Mouse (Mus musculus): ENCODE measurements around the gene Ric1. TPM values are rescaled to one million over a fixed set of nuclear protein-coding genes. Genes with fewer than 3 reads are reported as not detected.

Gene Ric1
- polyA plus RNA-seq, 1 experiment from 2014 or later, result 19.3 TPM

- Histone ChIP-seq H3K9me3 (ENCODE audit: control insufficient read depth, low read length) (no peaks in the 10 kb centered on the region), H3K36me3 (ENCODE audit: control insufficient read depth, insufficient read depth, low read length) (peaks cover 57% of the 10 kb centered on the region), H3K4me2 (replicated peaks; ENCODE audit: low read depth, low read length) (no peak overlapping the region), H3K27ac (ENCODE audit: low read depth, low read length) (no peak overlapping the region), H3K9ac (ENCODE audit: low read depth, low read length) (no peak overlapping the region), H3K27me3 (ENCODE audit: control insufficient read depth, insufficient read depth, low read length) (no peaks in the 10 kb centered on the region), H3K4me1 (ENCODE audit: control insufficient read depth, insufficient read depth, low read length) (no peaks in the 10 kb centered on the region), H3K4me3 (ENCODE audit: low read length) (no peak overlapping the region)
- no peak for ATAC-seq (ENCODE audit: low FRiP score, low TSS enrichment)
- WGBS, result 98% methylated on average over 2 of the region's 2 CpGs
Measured at GRCm38 (mm10) chr19:29596985-29597384, 74.9 kb downstream of the Ric1 start.

- no peak overlapping the region for H3K4me3 ChIP-seq (ENCODE audit: low read length)
- peaks cover 74% of the 10 kb centered on the region for H3K36me3 ChIP-seq (ENCODE audit: control insufficient read depth, insufficient read depth, low read length)
- H3K4me1 ChIP-seq (ENCODE audit: control insufficient read depth, insufficient read depth, low read length), result no peaks in the 10 kb centered on the region
- no peak for ATAC-seq (ENCODE audit: low FRiP score, low TSS enrichment)
- no peaks in the 10 kb centered on the region for H3K27me3 ChIP-seq (ENCODE audit: control insufficient read depth, insufficient read depth, low read length)
- H3K9me3 ChIP-seq (ENCODE audit: control insufficient read depth, low read length), result no peaks in the 10 kb centered on the region
- H3K4me2 ChIP-seq (replicated peaks; ENCODE audit: low read depth, low read length), result no peak overlapping the region
- WGBS, result 88% methylated on average over 5 of the region's 5 CpGs
- H3K27ac ChIP-seq (ENCODE audit: low read depth, low read length), result no peak overlapping the region
- no peak overlapping the region for H3K9ac ChIP-seq (ENCODE audit: low read depth, low read length)
Measured at GRCm38 (mm10) chr19:29598981-29599380, 76.9 kb downstream of the Ric1 start.

- Histone ChIP-seq H3K36me3 (ENCODE audit: control insufficient read depth, insufficient read depth, low read length) (peaks cover 52% of the 10 kb centered on the region), H3K9me3 (ENCODE audit: control insufficient read depth, low read length) (no peaks in the 10 kb centered on the region), H3K4me3 (ENCODE audit: low read length) (no peak overlapping the region), H3K27ac (ENCODE audit: low read depth, low read length) (no peak overlapping the region), H3K4me1 (ENCODE audit: control insufficient read depth, insufficient read depth, low read length) (no peaks in the 10 kb centered on the region), H3K9ac (ENCODE audit: low read depth, low read length) (no peak overlapping the region), H3K4me2 (replicated peaks; ENCODE audit: low read depth, low read length) (no peak overlapping the region), H3K27me3 (ENCODE audit: control insufficient read depth, insufficient read depth, low read length) (no peaks in the 10 kb centered on the region)
- 89% methylated on average over 14 of the region's 14 CpGs for WGBS
- ATAC-seq (ENCODE audit: low FRiP score, low TSS enrichment), result no peak
Measured at GRCm38 (mm10) chr19:29603548-29604353, 81.7 kb downstream of the Ric1 start.

GRCm38 (mm10) chr19:29604653-29605052, 82.6 kb downstream of the Ric1 start:
- no peak overlapping the region for H3K27ac ChIP-seq (ENCODE audit: low read depth, low read length)
- H3K4me1 ChIP-seq (ENCODE audit: control insufficient read depth, insufficient read depth, low read length), result no peaks in the 10 kb centered on the region
- H3K9ac ChIP-seq (ENCODE audit: low read depth, low read length), result no peak overlapping the region
- 95% methylated on average over 3 of the region's 3 CpGs for WGBS
- H3K4me3 ChIP-seq (ENCODE audit: low read length), result no peak overlapping the region
- H3K27me3 ChIP-seq (ENCODE audit: control insufficient read depth, insufficient read depth, low read length), result no peaks in the 10 kb centered on the region
- no peak overlapping the region for H3K4me2 ChIP-seq (replicated peaks; ENCODE audit: low read depth, low read length)
- no peaks in the 10 kb centered on the region for H3K9me3 ChIP-seq (ENCODE audit: control insufficient read depth, low read length)
- no peak for ATAC-seq (ENCODE audit: low FRiP score, low TSS enrichment)
- H3K36me3 ChIP-seq (ENCODE audit: control insufficient read depth, insufficient read depth, low read length), result peaks cover 43% of the 10 kb centered on the region

- no peak for ATAC-seq (ENCODE audit: low FRiP score, low TSS enrichment)
- peaks cover 48% of the 10 kb centered on the region for H3K36me3 ChIP-seq (ENCODE audit: control insufficient read depth, insufficient read depth, low read length)
- 97% methylated on average over 4 of the region's 4 CpGs for WGBS
- H3K9ac ChIP-seq (ENCODE audit: low read depth, low read length), result no peak overlapping the region
- H3K4me2 ChIP-seq (replicated peaks; ENCODE audit: low read depth, low read length), result no peak overlapping the region
- H3K9me3 ChIP-seq (ENCODE audit: control insufficient read depth, low read length), result no peaks in the 10 kb centered on the region
- no peak overlapping the region for H3K27ac ChIP-seq (ENCODE audit: low read depth, low read length)
- no peaks in the 10 kb centered on the region for H3K4me1 ChIP-seq (ENCODE audit: control insufficient read depth, insufficient read depth, low read length)
- H3K27me3 ChIP-seq (ENCODE audit: control insufficient read depth, insufficient read depth, low read length), result no peaks in the 10 kb centered on the region
- no peak overlapping the region for H3K4me3 ChIP-seq (ENCODE audit: low read length)
Measured at GRCm38 (mm10) chr19:29607521-29607920, 85.4 kb downstream of the Ric1 start.

GRCm38 (mm10) chr19:29608212-29608611, 86.1 kb downstream of the Ric1 start:
- peaks cover 45% of the 10 kb centered on the region for H3K36me3 ChIP-seq (ENCODE audit: control insufficient read depth, insufficient read depth, low read length)
- H3K9me3 ChIP-seq (ENCODE audit: control insufficient read depth, low read length), result no peaks in the 10 kb centered on the region
- no peaks in the 10 kb centered on the region for H3K27me3 ChIP-seq (ENCODE audit: control insufficient read depth, insufficient read depth, low read length)
- no peak overlapping the region for H3K9ac ChIP-seq (ENCODE audit: low read depth, low read length)
- no peaks in the 10 kb centered on the region for H3K4me1 ChIP-seq (ENCODE audit: control insufficient read depth, insufficient read depth, low read length)
- H3K4me3 ChIP-seq (ENCODE audit: low read length), result no peak overlapping the region
- no peak for ATAC-seq (ENCODE audit: low FRiP score, low TSS enrichment)
- H3K4me2 ChIP-seq (replicated peaks; ENCODE audit: low read depth, low read length), result no peak overlapping the region
- no peak overlapping the region for H3K27ac ChIP-seq (ENCODE audit: low read depth, low read length)
- 90% methylated on average over 4 of the region's 4 CpGs for WGBS

GRCm38 (mm10) chr19:29610907-29611306, 88.8 kb downstream of the Ric1 start:
- Histone ChIP-seq H3K27me3 (ENCODE audit: control insufficient read depth, insufficient read depth, low read length) (no peaks in the 10 kb centered on the region), H3K4me3 (ENCODE audit: low read length) (no peak overlapping the region), H3K4me1 (ENCODE audit: control insufficient read depth, insufficient read depth, low read length) (no peaks in the 10 kb centered on the region), H3K27ac (ENCODE audit: low read depth, low read length) (no peak overlapping the region), H3K36me3 (ENCODE audit: control insufficient read depth, insufficient read depth, low read length) (peaks cover 48% of the 10 kb centered on the region), H3K9me3 (ENCODE audit: control insufficient read depth, low read length) (no peaks in the 10 kb centered on the region), H3K4me2 (replicated peaks; ENCODE audit: low read depth, low read length) (no peak overlapping the region), H3K9ac (ENCODE audit: low read depth, low read length) (no peak overlapping the region)
- no peak for ATAC-seq (ENCODE audit: low FRiP score, low TSS enrichment)
- 95% methylated on average over 10 of the region's 10 CpGs for WGBS

- Histone ChIP-seq H3K4me1 (ENCODE audit: control insufficient read depth, insufficient read depth, low read length) (no peaks in the 10 kb centered on the region), H3K4me3 (ENCODE audit: low read length) (no peak overlapping the region), H3K27ac (ENCODE audit: low read depth, low read length) (no peak overlapping the region), H3K4me2 (replicated peaks; ENCODE audit: low read depth, low read length) (no peak overlapping the region), H3K36me3 (ENCODE audit: control insufficient read depth, insufficient read depth, low read length) (peaks cover 54% of the 10 kb centered on the region), H3K9ac (ENCODE audit: low read depth, low read length) (no peak overlapping the region), H3K9me3 (ENCODE audit: control insufficient read depth, low read length) (no peaks in the 10 kb centered on the region), H3K27me3 (ENCODE audit: control insufficient read depth, insufficient read depth, low read length) (no peaks in the 10 kb centered on the region)
- no peak for ATAC-seq (ENCODE audit: low FRiP score, low TSS enrichment)
- WGBS, result 80% methylated on average over 2 of the region's 2 CpGs
Measured at GRCm38 (mm10) chr19:29612102-29612501, 90.0 kb downstream of the Ric1 start.

GRCm38 (mm10) chr19:29641055-29641454, 119.0 kb downstream of the Ric1 start:
- peak overlapping the region; percentile 21; the same call in 1 of the 2 replicates for H3K4me2 ChIP-seq (replicated peaks; ENCODE audit: low read depth, low read length)
- no peaks in the 10 kb centered on the region for H3K27me3 ChIP-seq (ENCODE audit: control insufficient read depth, insufficient read depth, low read length)
- 0 out of 2 replicates have a peak, but pooled peaks cover 2% of the 10 kb centered on the region for H3K9me3 ChIP-seq (ENCODE audit: control insufficient read depth, low read length)
- H3K36me3 ChIP-seq (ENCODE audit: control insufficient read depth, insufficient read depth, low read length), result peaks cover 18% of the 10 kb centered on the region
- WGBS, result 11% methylated on average over 7 of the region's 9 CpGs
- no peak overlapping the region for H3K4me3 ChIP-seq (ENCODE audit: low read length)
- peak; percentile 60 for ATAC-seq (ENCODE audit: low FRiP score, low TSS enrichment)
- no peak overlapping the region for H3K9ac ChIP-seq (ENCODE audit: low read depth, low read length)
- peak overlapping the region; percentile 47; the same call in 1 of the 2 replicates for H3K27ac ChIP-seq (ENCODE audit: low read depth, low read length)
- peaks cover 16% of the 10 kb centered on the region for H3K4me1 ChIP-seq (ENCODE audit: control insufficient read depth, insufficient read depth, low read length)

All from kidney, embryonic 14.5 days (tissue).